Mouse (Mus musculus): ENCODE data around the gene Tmem8. TPM values are rescaled to one million over a fixed set of nuclear protein-coding genes. Genes with fewer than 3 reads are reported as not detected.
A peak's percentile ranks its signal among the peaks of the same experiment; 100 is the strongest.

Tmem8 gene
- polyA plus RNA-seq, 1 experiment from 2014 or later, result 1.7 TPM

DNA sequence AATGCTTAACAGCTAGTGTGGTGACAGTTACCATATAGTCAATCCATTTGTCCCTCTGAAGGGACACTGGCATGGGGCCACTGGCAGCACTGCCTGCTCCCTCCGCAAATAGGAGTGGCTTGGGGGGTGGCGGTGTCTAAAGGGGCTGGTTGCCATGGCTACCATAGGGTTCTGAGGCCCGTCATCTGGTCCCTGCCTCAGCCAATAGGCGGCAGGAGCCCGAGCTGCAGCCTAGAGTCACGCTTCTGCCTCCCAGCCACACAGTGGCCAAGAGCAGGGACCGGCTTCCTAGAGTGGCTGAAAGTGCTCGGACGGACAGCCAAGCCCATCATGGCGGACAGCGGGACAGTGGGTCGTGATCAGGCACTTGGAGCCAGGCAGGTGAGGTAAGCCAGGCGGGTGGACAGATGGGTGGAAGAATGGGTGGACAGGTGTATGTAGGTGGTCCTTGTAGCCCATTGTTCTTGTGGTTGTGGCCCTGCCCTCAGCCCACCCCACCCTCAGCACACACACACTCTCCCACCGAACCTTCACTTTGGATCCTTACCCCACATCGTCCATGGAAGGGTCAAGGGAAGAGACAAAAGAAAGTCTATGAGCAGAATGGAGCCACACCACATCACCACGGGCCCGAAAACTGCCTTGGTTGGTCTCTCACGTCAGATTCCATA is 18.1 kb downstream of the Tmem8 start:
- H3K4me3 ChIP-seq (ENCODE audit: low read depth, low read length), result no peak overlapping the region
- 82% methylated on average over 18 of the region's 18 CpGs for WGBS

DNA sequence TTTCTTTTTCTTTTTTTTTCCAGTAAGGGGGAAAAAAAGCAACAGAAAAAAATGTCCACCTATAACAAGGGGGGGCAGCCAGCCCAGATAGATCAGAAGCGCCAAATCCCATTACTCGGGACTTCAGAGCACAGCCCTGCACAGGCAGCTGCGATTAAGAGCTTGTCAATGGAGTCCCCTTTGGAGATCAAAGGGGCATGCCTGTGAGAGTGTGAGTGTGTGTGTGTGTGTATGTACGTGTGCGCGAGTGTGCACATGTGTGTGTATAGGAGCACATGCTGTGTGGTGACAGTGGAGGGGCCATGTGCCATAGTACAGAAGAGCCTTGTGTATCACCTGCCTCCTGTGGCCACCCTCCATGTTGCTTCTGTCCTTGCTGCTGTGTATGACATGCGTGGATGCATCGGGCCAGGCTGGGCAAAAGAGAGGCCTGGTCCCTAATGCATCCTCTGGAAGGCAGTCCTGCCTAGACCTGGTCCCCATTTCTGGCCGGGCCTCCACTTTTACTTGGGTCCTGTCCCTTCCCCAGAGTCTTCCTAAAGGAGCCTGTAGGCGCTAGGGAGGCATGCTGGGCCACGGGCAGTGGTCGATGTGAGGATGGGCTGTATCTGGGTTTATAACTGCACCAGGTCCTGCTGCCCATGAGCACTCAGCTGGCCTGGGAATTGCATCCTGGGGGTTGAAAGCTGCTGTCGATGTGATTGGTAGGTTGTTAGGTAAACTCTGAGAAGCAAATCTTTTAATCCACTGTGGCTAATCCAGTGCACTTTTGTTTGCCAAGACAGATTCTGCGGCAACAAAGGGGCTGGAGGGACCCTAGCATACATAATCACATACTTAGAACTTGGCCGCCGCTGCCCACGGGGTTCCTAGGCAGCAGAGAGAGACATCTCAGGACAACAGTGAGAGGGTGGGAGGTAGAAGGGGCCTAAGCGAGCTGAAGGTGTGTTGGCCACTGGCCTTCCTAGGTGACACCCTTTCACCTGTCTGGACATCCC is 19.1 kb downstream of the Tmem8 start:
- no peak for ATAC-seq (ENCODE audit: insufficient read depth)
- Histone ChIP-seq H3K27me3 (ENCODE audit: insufficient read depth, low read length) (no peaks in the 10 kb centered on the region), H3K9me3 (ENCODE audit: low read depth, low read length) (no peaks in the 10 kb centered on the region), H3K4me3 (ENCODE audit: low read depth, low read length) (no peak overlapping the region), H3K36me3 (ENCODE audit: insufficient read depth) (peaks cover 56% of the 10 kb centered on the region), H3K4me1 (ENCODE audit: insufficient read depth) (no peaks in the 10 kb centered on the region), H3K4me2 (no peak overlapping the region), H3K27ac (ENCODE audit: low read depth) (no peak overlapping the region), H3K9ac (no peak overlapping the region)
- no peak for DNase-seq
- 90% methylated on average over 18 of the region's 18 CpGs for WGBS
- no peak for TF ChIP-seq CTCF (IDR thresholded peaks at IDR 0.05; ENCODE audit: low read depth)

More for the DNA sequence above, 18.1 kb downstream of the Tmem8 start:
- peaks cover 65% of the 10 kb centered on the region for H3K36me3 ChIP-seq (ENCODE audit: insufficient read depth)
- ATAC-seq (ENCODE audit: insufficient read depth) (no peak), DNase-seq (no peak)
- H3K9me3 ChIP-seq (ENCODE audit: low read depth, low read length), result no peaks in the 10 kb centered on the region
- H3K27me3 ChIP-seq (ENCODE audit: insufficient read depth, low read length), result no peaks in the 10 kb centered on the region
- TF ChIP-seq CTCF (IDR thresholded peaks at IDR 0.05; ENCODE audit: low read depth), result no peak
- H3K27ac ChIP-seq (ENCODE audit: low read depth), result no peak overlapping the region
- no peak overlapping the region for H3K9ac ChIP-seq
- H3K4me1 ChIP-seq (ENCODE audit: insufficient read depth), result no peaks in the 10 kb centered on the region
- H3K4me2 ChIP-seq, result no peak overlapping the region

GRCm38 (mm10) chr17:26137106-26137750 is 24.1 kb downstream of the Tmem8 start:
- 76% methylated on average over 11 of the region's 11 CpGs for WGBS
- H3K9ac ChIP-seq, result no peak overlapping the region

GRCm38 (mm10) chr17:26137751-26138130 is 24.6 kb downstream of the Tmem8 start:
- Histone ChIP-seq H3K4me2 (peak overlapping the region; percentile 88), H3K27ac (ENCODE audit: low read depth) (peak overlapping the region; percentile 65; the same call in 1 of the 2 replicates), H3K9ac (peak overlapping the region; percentile 44), H3K4me3 (ENCODE audit: low read depth, low read length) (peak overlapping the region; percentile 85), H3K9me3 (ENCODE audit: low read depth, low read length) (no peaks in the 10 kb centered on the region), H3K36me3 (ENCODE audit: insufficient read depth) (peaks cover 6% of the 10 kb centered on the region), H3K4me1 (ENCODE audit: insufficient read depth) (0 out of 2 replicates have a peak, but pooled peaks cover 9% of the 10 kb centered on the region), H3K27me3 (ENCODE audit: insufficient read depth, low read length) (no peaks in the 10 kb centered on the region)
- WGBS, result 77% methylated on average over 2 of the region's 2 CpGs
- TF ChIP-seq CTCF (IDR thresholded peaks at IDR 0.05; ENCODE audit: low read depth), result no peak
- ATAC-seq (ENCODE audit: insufficient read depth) (no peak), DNase-seq (no peak)

More at GRCm38 (mm10) chr17:26137106-26137750, 24.1 kb downstream of the Tmem8 start:
- Histone ChIP-seq H3K4me1 (ENCODE audit: insufficient read depth) (0 out of 2 replicates have a peak, but pooled peaks cover 9% of the 10 kb centered on the region), H3K9me3 (ENCODE audit: low read depth, low read length) (no peaks in the 10 kb centered on the region), H3K4me3 (ENCODE audit: low read depth, low read length) (no peak overlapping the region), H3K4me2 (no peak overlapping the region), H3K27ac (ENCODE audit: low read depth) (no peak overlapping the region), H3K36me3 (ENCODE audit: insufficient read depth) (peaks cover 7% of the 10 kb centered on the region; the same call in 1 of the 2 replicates), H3K27me3 (ENCODE audit: insufficient read depth, low read length) (no peaks in the 10 kb centered on the region)
- no peak for DNase-seq
- no peak for TF ChIP-seq CTCF (IDR thresholded peaks at IDR 0.05; ENCODE audit: low read depth)
- ATAC-seq (ENCODE audit: insufficient read depth), result no peak

DNA sequence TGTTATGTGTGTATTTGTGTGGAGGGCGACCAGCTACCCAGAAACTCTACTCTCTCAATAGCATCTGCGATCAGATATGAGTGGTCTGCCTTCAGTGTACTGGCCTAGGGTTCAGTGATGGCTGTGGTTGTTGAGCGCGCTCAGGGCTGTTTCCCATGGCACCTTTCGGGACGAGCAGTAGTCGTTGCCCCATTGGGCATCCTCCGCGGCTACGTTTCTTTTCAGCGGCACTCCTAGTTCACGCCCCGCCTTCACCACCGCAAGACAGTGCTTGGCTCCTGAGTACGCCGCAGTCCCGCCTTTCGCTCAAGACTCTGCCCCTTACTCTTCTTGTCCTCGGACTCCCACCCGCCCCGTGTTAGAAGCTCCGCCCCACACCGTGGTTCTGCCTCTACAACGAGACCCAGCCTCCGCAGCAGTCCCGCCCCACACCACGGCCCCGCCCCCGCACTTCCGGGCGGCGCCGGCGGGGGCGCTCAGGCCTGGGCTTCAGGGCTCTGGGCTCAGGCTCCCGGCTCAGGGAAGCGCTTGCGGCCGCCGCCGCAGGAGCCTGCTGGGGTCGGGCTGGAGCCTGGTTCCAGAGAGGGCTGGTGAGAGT is 25.2 kb downstream of the Tmem8 start, which contains the start of gene Axin1:
Gene Axin1 (plus strand): TSS at position 450 of the 598 bp plus-strand sequence.
- ATAC-seq (ENCODE audit: insufficient read depth), result peak; percentile 99
- peak within 1 kb of the TSS; percentile 88 for H3K4me2 ChIP-seq
- under 1% methylated on average over 42 of the region's 42 CpGs for WGBS
- no peaks in the 10 kb centered on the region for H3K9me3 ChIP-seq (ENCODE audit: low read depth, low read length)
- H3K27ac ChIP-seq (ENCODE audit: low read depth), result peak within 1 kb of the TSS; percentile 94
- H3K4me3 ChIP-seq (ENCODE audit: low read depth, low read length), result peak within 1 kb of the TSS; percentile 85
- H3K36me3 ChIP-seq (ENCODE audit: insufficient read depth), result peaks cover 8% of the 10 kb centered on the region
- H3K4me1 ChIP-seq (ENCODE audit: insufficient read depth), result 0 out of 2 replicates have a peak, but pooled peaks cover 9% of the 10 kb centered on the region
- peak within 1 kb of the TSS; percentile 95 for H3K9ac ChIP-seq
- no peaks in the 10 kb centered on the region for H3K27me3 ChIP-seq (ENCODE audit: insufficient read depth, low read length)
- DNase-seq, result peak; percentile 98
- TF ChIP-seq CTCF (IDR thresholded peaks at IDR 0.05; ENCODE audit: low read depth), result peak; percentile 21

DNA sequence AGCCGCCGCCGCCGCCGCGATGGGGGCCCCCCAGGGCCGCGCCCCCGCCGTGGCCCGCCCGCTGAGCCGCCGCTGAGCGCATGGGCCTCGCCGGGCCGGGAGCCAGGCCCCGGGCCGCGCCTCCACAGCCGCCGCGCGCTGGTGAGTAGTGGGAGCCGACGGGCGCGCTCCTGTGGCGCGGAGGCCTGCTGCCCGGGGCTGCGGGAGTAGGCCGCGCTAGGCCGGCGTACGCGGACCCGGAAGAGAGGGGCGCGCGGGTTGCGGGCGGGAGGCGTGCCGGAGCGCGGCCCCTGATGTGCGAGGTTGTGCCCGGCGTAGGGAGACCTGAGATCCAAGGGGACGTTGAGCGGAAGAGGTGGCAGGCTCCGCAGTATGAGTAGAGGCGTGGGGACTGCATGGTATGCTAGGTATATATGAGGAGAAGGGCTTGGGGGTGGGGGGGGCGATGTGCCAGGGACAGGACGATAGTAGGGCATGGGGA is 25.8 kb downstream of the Tmem8 start:
- Histone ChIP-seq H3K27me3 (ENCODE audit: insufficient read depth, low read length) (no peaks in the 10 kb centered on the region), H3K4me1 (ENCODE audit: insufficient read depth) (0 out of 2 replicates have a peak, but pooled peaks cover 9% of the 10 kb centered on the region), H3K27ac (ENCODE audit: low read depth) (peak overlapping the region; percentile 94), H3K4me3 (ENCODE audit: low read depth, low read length) (peak overlapping the region; percentile 85), H3K9ac (peak overlapping the region; percentile 95), H3K36me3 (ENCODE audit: insufficient read depth) (peaks cover 14% of the 10 kb centered on the region), H3K4me2 (peak overlapping the region; percentile 88), H3K9me3 (ENCODE audit: low read depth, low read length) (no peaks in the 10 kb centered on the region)
- DNase-seq, result peak; percentile 75
- TF ChIP-seq CTCF (IDR thresholded peaks at IDR 0.05; ENCODE audit: low read depth), result no peak
- under 1% methylated on average over 49 of the region's 58 CpGs for WGBS
- ATAC-seq (ENCODE audit: insufficient read depth), result peak; percentile 77
